Mouse (Mus musculus): Measurements from ENCODE around the gene Mtcp1. TPM values are rescaled to one million over a fixed set of nuclear protein-coding genes. Genes with fewer than 3 reads are reported as not detected.

Mtcp1 gene
- polyA plus RNA-seq (2012; rRNA removed; ENCODE audit: low replicate concordance), result 6.7 and 7.5 TPM in 2 replicates

DNA sequence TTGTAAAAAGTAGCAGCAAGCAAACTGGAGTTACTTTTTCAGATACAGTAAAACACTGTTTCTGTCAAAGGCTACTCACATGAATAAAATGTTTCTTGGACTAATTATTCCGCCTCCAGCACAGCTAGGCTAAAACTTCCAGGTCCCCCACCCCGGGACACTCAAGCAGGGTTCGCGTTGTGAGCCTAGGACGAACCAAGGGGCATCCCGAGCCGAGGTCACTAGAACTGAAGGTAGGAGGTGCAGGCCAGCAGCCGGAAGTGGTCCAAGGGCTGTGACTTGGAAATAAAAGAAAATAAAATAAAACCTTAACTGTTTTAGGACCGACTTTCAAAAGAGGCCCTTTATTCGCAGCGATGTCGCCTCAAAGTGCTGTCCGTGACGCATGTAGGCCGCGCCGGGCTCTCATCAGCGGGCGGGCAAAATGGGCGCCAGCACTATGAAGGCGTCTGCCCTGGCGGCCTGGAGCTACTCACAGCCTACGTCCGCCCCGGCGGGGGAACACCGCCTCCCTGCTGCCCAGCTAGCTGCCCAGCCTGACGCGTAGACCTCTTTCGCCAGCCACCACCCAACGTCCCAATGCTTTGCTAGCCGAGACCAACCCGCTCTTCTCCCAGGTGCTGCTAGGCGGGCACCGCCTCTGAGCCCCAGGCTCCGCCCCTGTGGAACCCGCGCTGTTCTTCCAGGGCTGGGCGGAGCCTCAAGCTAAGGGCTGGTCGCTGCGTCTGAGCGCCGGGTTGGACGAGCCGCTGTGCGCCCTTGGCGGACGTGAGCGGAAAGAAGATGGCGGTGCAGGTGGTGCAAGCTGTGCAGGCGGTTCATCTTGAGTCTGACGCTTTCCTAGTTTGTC is at the start of gene Mtcp1, which contains the start of the genes Cmc4 and Brcc3:
Mtcp1 (minus strand) TSS at position 653 of the 850 bp plus-strand sequence.
Cmc4 (minus strand) TSS at position 649 of the 850 bp plus-strand sequence.
Brcc3 (plus strand) TSS at position 693 of the 850 bp plus-strand sequence.

DNA sequence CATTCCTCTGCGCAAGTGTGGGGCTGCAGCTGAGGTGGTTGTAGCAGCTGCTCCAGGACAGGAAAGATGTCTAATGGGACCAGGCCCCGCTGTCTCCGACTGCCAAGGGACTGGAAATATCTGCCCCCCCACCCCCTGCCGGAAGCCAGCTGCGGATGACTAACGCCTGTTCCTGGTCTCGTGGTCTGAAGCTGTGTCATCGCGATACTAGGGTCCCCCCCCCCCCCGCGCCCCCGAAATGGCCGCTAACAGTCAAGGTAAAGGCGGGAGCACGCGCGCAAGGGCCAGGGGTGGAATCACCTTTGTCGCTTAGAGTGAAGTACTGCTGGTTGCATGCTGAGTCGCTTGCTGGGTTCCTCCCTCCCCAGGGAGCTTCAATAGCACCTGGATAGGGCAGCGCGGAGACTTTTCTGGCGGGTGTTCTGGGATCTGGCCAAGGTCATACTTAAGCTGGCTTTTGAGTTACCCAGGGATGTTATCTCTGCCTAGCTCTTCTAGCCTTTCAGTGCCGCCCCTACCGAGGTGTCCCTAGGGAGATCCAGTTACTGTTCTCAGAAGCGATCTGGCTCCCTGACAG is 34.1 kb downstream of the Mtcp1 start, which contains the start of the genes Fundc2 and F8:
Fundc2 (plus strand) TSS at position 205 of the 577 bp plus-strand sequence.
F8 (minus strand) TSS at position 421 of the 577 bp plus-strand sequence.

Other genes starting within 250 kb of the Mtcp1 start
- gene Fundc2, start 34.2 kb downstream of the Mtcp1 start, polyA plus RNA-seq (2012; rRNA removed; ENCODE audit: low replicate concordance), result 14.5 and 16.3 TPM in 2 replicates
- gene F8, start 34.0 kb downstream of the Mtcp1 start, polyA plus RNA-seq (2012; rRNA removed; ENCODE audit: low replicate concordance), result 0.77 and 1.8 TPM in 2 replicates
- 3.4 and 6.8 TPM in 2 replicates for gene Cmc4, start within 50 bp of the Mtcp1 start, polyA plus RNA-seq (2012; rRNA removed; ENCODE audit: low replicate concordance)
- 7.8 and 9.4 TPM in 2 replicates for gene Brcc3, start within 50 bp of the Mtcp1 start, polyA plus RNA-seq (2012; rRNA removed; ENCODE audit: low replicate concordance)
- gene Vbp1, start 97.7 kb upstream of the Mtcp1 start, polyA plus RNA-seq (2012; rRNA removed; ENCODE audit: low replicate concordance), result 3.2 and 4.8 TPM in 2 replicates
- 0.07 and 0.58 TPM in 2 replicates for gene Rab39b, start 161.6 kb upstream of the Mtcp1 start, polyA plus RNA-seq (2012; rRNA removed; ENCODE audit: low replicate concordance)

All from subcutaneous adipose tissue, adult 2 months (tissue).